Mouse (Mus musculus) heart, embryonic 14.5 days (tissue): ENCODE measurements around the gene Mettl16. TPM values are rescaled to one million over a fixed set of nuclear protein-coding genes. Genes with fewer than 3 reads are reported as not detected.
A peak's percentile ranks its signal among the peaks of the same experiment; 100 is the strongest.

Experiments used
- ATAC-seq: fragments of 200-750 bp; cut with Nextera tagmentation; 2 replicates; pipeline ENCODE4 v1.8.0; 2017; ENCODE audit warnings: low read depth, moderate TSS enrichment; ENCODE audit not compliant: insufficient number of reproducible peaks, insufficient read depth, low FRiP score
- H3K27ac ChIP-seq, 2 experiments: fragments of 200-500 bp in 1 of 2; fragments of 300-500 bp in 1 of 2; sonication (generic) in 1 of 2; replicated peaks in 1 of 2; 2 replicates each; pipeline ENCODE4 v1.5.1; 2012 to 2014; ENCODE audit warnings: low read depth in 2 of 2, low read length in 2 of 2, control low read depth in 1 of 2, mild to moderate bottlenecking in 1 of 2, mixed read lengths in 1 of 2; ENCODE audit not compliant: control insufficient read depth in 1 of 2, insufficient read depth in 1 of 2
- H3K27me3 ChIP-seq: fragments of 300-500 bp; sonication (generic); 2 replicates; pipeline ENCODE4 v1.6.1; 2014; ENCODE audit warnings: mild to moderate bottlenecking, low read length, control low read depth; ENCODE audit not compliant: control insufficient read depth, insufficient read depth
- H3K36me3 ChIP-seq: fragments of 300-500 bp; sonication (generic); 2 replicates; pipeline ENCODE4 v1.6.1; 2014; ENCODE audit warnings: mild to moderate bottlenecking, control low read depth, low read length, mixed read lengths; ENCODE audit not compliant: control insufficient read depth, insufficient read depth
- H3K4me1 ChIP-seq, 2 experiments: fragments of 200-500 bp in 1 of 2; fragments of 300-500 bp in 1 of 2; sonication (generic) in 1 of 2; 2 replicates each; pipeline ENCODE4 v1.6.1; 2012 to 2014; ENCODE audit warnings: low read length in 2 of 2, control low read depth in 1 of 2, mixed read lengths in 1 of 2; ENCODE audit not compliant: control insufficient read depth in 2 of 2, insufficient read depth in 2 of 2
- H3K4me2 ChIP-seq: fragments of 300-500 bp; sonication (generic); 2 replicates; pipeline ENCODE4 v1.6.1; 2014; ENCODE audit warnings: mild to moderate bottlenecking, low read length
- H3K4me3 ChIP-seq, 2 experiments: fragments of 200-500 bp in 1 of 2; fragments of 300-500 bp in 1 of 2; sonication (generic) in 1 of 2; 2 replicates each; pipeline ENCODE4 v1.5.1; 2012 to 2014; ENCODE audit warnings: low read length in 2 of 2, mild to moderate bottlenecking in 2 of 2, control low read depth in 1 of 2, low read depth in 1 of 2, moderate library complexity in 1 of 2; ENCODE audit not compliant: control insufficient read depth in 1 of 2, insufficient read depth in 1 of 2
- H3K9ac ChIP-seq: fragments of 300-500 bp; sonication (generic); 2 replicates; pipeline ENCODE4 v1.6.1; 2014; ENCODE audit warnings: mild to moderate bottlenecking, low read length
- H3K9me3 ChIP-seq: fragments of 300-500 bp; sonication (generic); 2 replicates; pipeline ENCODE4 v1.6.1; 2016; ENCODE audit warnings: low read length, control low read depth; ENCODE audit not compliant: control insufficient read depth
- WGBS: fragments of 180-500 bp; shearing (Covaris S2); extraction: QIAGEN DNeasy Blood & Tissue Kit; methylation state at CpG from one replicate; pipeline ENCODE4 v1.1.7; 2014; 5-methylcytosine and 5-hydroxymethylcytosine counted together
- polyA plus RNA-seq: library from polyadenylated mRNA; unstranded; fragments of >200 nt; fragmentation: Nextera tagmentation; extraction: Ambion mirVana; gene quantifications from 2 replicates; pipeline ENCODE4 v1.2.1, GENCODE M21; 2014

Gene Mettl16
- polyA plus RNA-seq, 1 experiment from 2014 or later = 20.3 TPM

DNA sequence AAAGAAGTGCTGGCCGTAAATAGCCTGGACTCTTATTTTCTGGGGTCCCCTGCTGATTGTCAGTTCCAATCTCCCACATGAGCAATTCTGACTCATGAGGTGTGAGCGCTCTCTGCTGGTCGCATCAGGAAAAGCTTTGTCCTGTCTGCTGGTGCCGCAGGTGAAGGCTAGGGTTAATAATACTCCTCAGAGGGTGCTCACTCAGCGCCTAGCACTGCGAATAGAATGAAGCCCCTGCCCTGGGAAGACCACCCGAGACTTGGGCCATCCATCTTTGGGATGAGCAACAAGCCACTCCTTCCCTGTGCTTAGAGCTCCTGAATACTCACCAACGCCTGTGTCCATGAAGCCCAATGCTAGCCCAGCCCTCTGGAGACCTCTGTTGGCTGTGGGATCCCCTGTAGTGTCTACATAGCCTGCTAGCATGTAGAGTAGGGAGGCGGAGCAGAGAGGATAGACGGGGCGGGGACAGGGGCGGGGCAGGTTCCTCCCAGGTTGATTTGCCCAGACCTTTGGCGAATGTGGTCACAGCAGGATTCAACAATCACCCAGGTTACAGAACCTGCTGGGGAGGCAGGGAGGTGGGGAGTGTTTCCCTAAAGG is 77.4 kb downstream of the Mettl16 start:
- ATAC-seq = peak; percentile 76
- Histone ChIP-seq H3K4me2 (peak overlapping the region; percentile 33), H3K9me3 (peaks cover 3% of the 10 kb centered on the region; the same call in 1 of the 2 replicates), H3K4me1 (peaks cover 18 to 31% of the 10 kb centered on the region in 2 experiments), H3K4me3 (no peak overlapping the region), H3K36me3 (peaks cover 29% of the 10 kb centered on the region), H3K9ac (peak overlapping the region; percentile 4; the same call in 1 of the 2 replicates), H3K27ac (peak overlapping the region; percentile 73 to 78), H3K27me3 (no peaks in the 10 kb centered on the region)
- WGBS = 4% methylated on average over 13 of the region's 13 CpGs

DNA sequence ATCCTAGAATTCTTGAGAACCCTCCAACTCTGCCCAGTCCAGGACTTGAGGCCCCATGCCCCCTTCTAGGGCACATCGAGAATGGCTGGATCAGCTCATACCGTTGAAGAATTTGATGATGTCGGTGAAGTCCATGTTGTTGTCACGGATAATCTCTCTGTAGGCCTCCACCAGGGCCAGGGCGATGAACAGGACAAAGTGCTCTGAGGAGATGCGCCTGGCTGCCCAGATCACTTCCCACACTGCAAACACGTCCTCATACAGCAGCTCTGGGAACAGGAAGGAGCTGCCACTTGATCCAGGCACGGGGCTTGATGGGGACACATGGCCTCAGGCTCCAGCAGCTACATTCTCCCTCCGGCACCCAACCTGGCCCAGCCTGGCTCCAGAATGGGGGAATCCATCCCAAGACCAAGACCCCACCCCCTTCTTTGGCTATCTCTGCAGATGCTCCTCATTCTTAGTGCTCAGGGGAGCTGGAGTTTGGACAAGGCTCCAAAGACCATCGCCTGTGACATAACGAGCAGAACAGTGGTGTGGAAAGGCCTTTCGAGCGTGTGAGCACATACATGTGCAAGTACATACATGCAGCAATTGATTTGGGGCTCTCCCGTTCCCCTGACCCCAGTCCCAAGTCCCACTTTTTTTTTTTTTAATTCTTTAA is 80.5 kb downstream of the Mettl16 start:
- H3K4me2 ChIP-seq = no peak overlapping the region
- no peak overlapping the region for H3K27ac ChIP-seq
- WGBS = 68% methylated on average over 14 of the region's 14 CpGs
- H3K9ac ChIP-seq = no peak overlapping the region
- 0 out of 2 replicates have a peak, but pooled peaks cover 20% of the 10 kb centered on the region for H3K36me3 ChIP-seq
- no peak overlapping the region for H3K4me3 ChIP-seq
- no peaks in the 10 kb centered on the region for H3K9me3 ChIP-seq
- H3K27me3 ChIP-seq = no peaks in the 10 kb centered on the region
- H3K4me1 ChIP-seq = peaks cover 18 to 25% of the 10 kb centered on the region in 2 experiments
- no peak for ATAC-seq

DNA sequence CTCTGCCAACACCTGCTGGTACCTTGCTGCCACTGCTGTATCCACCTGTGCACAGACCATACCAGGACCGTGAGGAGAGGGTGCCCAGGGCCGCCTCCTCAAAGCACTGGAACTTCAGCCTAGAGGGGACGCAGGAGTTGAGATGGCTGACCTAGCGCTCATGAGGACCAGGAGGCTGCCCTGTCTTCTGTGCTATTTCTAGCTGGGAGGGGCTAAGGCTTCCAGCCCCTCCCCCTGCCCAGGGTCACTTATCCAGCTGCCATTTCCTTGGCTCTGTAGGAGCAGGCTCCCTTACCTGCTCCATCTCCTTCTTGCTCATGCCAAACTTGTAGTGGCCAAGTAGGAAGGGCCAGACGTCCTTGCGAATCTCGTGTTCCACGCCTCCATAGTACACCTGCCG is 87.1 kb downstream of the Mettl16 start:
- Histone ChIP-seq H3K4me1 (peaks cover 6 to 9% of the 10 kb centered on the region in 2 experiments; a peak in 3 of 4 replicates), H3K9ac (no peak overlapping the region), H3K27ac (no peak overlapping the region), H3K9me3 (no peaks in the 10 kb centered on the region), H3K36me3 (peaks cover 13% of the 10 kb centered on the region; the same call in 1 of the 2 replicates), H3K4me3 (no peak overlapping the region), H3K27me3 (no peaks in the 10 kb centered on the region), H3K4me2 (no peak overlapping the region)
- ATAC-seq = no peak
- WGBS = 74% methylated on average over 9 of the region's 9 CpGs

DNA sequence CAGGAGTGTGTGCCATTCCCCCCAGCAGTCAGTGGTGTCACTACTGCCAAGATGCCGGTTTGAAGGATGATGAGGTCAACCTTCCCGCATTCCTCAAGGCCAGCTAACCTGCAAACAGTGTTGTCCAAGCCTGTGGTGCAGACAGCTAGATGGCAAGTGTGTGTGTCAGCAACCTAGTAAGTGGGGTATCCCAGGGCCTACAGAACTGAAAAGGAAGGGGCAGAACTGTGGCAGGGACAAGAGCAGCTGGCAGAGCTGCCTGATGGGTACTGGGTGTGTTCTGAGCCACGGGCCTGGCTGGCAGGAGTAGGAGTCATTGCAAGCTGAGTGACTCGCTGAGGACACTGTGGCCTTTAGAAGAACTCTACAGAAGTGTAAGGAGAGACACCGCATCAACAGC is 91.5 kb downstream of the Mettl16 start:
- H3K4me1 ChIP-seq = peaks cover 16 to 27% of the 10 kb centered on the region in 2 experiments
- 60% methylated on average over 5 of the region's 5 CpGs for WGBS
- ATAC-seq = no peak

DNA sequence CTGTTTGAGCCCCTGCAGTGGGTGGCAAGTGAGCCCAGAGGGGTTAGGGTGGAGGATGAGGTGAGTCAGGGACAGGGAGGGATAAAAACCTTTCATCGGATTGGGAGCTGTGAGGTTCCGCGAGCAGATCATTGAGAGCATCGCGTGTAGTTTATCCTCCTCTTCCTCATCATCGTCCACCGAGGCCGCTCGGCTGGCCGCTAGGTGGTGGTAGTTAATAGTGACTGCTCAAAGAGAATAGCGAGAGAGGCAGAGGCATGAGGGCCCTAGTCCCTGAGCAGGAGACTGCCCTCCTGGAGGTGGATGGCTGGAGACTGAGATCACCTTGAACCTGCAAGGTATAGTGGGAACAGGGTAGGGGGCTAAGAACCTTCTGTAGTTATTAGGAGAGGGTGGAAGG is 92.8 kb downstream of the Mettl16 start:
- Histone ChIP-seq H3K27ac (peak overlapping the region in 1 of 2 experiments; percentile 30; a peak in 1 of 4 replicates), H3K36me3 (peaks cover 18% of the 10 kb centered on the region), H3K4me2 (peak overlapping the region; percentile 23; the same call in 1 of the 2 replicates), H3K4me1 (peaks cover 12 to 24% of the 10 kb centered on the region in 2 experiments), H3K9ac (no peak overlapping the region; the same call in 1 of the 2 replicates), H3K9me3 (no peaks in the 10 kb centered on the region), H3K4me3 (no peak overlapping the region), H3K27me3 (no peaks in the 10 kb centered on the region)
- ATAC-seq = no peak
- WGBS = 15% methylated on average over 11 of the region's 11 CpGs

More for the DNA sequence above, 91.5 kb downstream of the Mettl16 start:
- Histone ChIP-seq H3K9ac (no peak overlapping the region), H3K27me3 (no peaks in the 10 kb centered on the region), H3K9me3 (no peaks in the 10 kb centered on the region), H3K36me3 (peaks cover 9% of the 10 kb centered on the region; the same call in 1 of the 2 replicates), H3K4me3 (no peak overlapping the region), H3K4me2 (no peak overlapping the region), H3K27ac (no peak overlapping the region)

DNA sequence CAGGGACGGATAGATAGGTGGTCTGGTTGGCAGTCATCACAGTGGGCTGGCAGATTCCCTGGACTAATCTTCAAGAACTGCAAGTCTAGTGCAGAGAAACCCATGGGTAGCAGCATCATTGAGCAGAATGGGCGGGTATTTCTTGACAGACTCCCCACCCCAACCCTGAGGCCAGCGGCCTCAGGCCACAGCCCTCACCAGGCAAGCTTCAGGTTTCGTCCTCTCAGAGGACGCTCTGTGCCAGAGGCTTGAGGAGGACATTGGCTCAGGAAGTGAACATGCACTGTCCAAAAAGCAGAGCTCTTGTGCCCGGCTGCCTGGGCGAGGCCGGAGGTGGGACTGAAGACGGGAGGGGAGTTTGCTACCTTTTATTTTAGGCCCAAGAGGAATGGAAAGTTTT is 93.8 kb downstream of the Mettl16 start:
- WGBS = 73% methylated on average over 9 of the region's 9 CpGs
- no peak overlapping the region for H3K9ac ChIP-seq

DNA sequence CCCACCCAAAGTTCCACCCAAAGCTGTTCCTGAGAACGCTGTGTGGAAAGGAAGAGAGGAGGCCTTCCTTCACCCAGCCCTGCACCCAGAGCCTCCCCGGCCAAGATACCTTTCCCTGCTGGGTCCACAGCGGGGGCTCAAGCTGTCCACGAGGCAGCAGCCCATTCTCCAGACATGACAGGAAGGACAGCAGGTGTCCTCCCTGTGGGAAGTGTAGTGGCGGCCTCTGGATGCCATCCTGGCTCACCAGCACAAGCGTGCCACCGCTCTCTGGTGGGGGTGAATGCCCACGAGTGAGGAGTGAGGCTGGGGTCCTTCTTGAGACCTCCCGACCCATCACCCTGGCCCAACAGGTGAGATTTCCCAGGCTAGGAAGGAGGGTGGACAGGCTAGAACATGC is 94.6 kb downstream of the Mettl16 start:
- 83% methylated on average over 9 of the region's 9 CpGs for WGBS
- Histone ChIP-seq H3K9ac (no peak overlapping the region), H3K27ac (no peak overlapping the region), H3K9me3 (no peaks in the 10 kb centered on the region), H3K4me2 (no peak overlapping the region), H3K27me3 (no peaks in the 10 kb centered on the region), H3K4me1 (peaks cover 12 to 24% of the 10 kb centered on the region in 2 experiments), H3K4me3 (no peak overlapping the region), H3K36me3 (peaks cover 16% of the 10 kb centered on the region; the same call in 1 of the 2 replicates)
- no peak for ATAC-seq

More for the DNA sequence above, 93.8 kb downstream of the Mettl16 start:
- H3K27ac ChIP-seq = 0 out of 4 replicates have a peak overlapping the region, but pooled peaks of 1 of the 2 experiments have one; percentile 30
- H3K4me2 ChIP-seq = no peak overlapping the region
- H3K4me1 ChIP-seq = peaks cover 12 to 24% of the 10 kb centered on the region in 2 experiments
- H3K36me3 ChIP-seq = peaks cover 17% of the 10 kb centered on the region
- ATAC-seq = no peak
- no peaks in the 10 kb centered on the region for H3K9me3 ChIP-seq
- no peaks in the 10 kb centered on the region for H3K27me3 ChIP-seq
- no peak overlapping the region for H3K4me3 ChIP-seq
